Mouse (Mus musculus) E14TG2a.4 (cell line): ENCODE results near the gene Olfr47.

ENCODE experiments used
- H3K27me3 ChIP-seq: 2 replicates; pipeline ENCODE4 v1.6.1; 2014; ENCODE audit warnings: low read length, control low read depth; ENCODE audit not compliant: insufficient read depth
- H3K36me3 ChIP-seq: 2 replicates; pipeline ENCODE4 v1.6.1; 2014; ENCODE audit warnings: low read length, control low read depth; ENCODE audit not compliant: insufficient read depth
- H3K4me1 ChIP-seq: replicated peaks from 2 replicates; pipeline ENCODE4 v1.6.1; 2014; ENCODE audit warnings: low read depth, low read length, control low read depth
- H3K4me3 ChIP-seq: replicated peaks from 2 replicates; pipeline ENCODE4 v1.5.1; 2014; ENCODE audit warnings: mild to moderate bottlenecking, low read length
- H3K9me3 ChIP-seq: 2 replicates; pipeline ENCODE4 v1.6.1; 2014; ENCODE audit warnings: low read length, control low read depth
- CTCF ChIP-seq: conservative IDR thresholded peaks from 2 replicates; pipeline ENCODE4 v1.5.1; 2014; ENCODE audit warnings: low read length
- NANOG ChIP-seq: IDR thresholded peaks from 2 replicates; pipeline ENCODE4 v1.6.1; 2014; ENCODE audit warnings: borderline replicate concordance, low read length, mixed read lengths
- POU5F1 ChIP-seq: IDR thresholded peaks from 2 replicates; pipeline ENCODE4 v1.6.1; 2014; ENCODE audit warnings: low read length, borderline replicate concordance

The Olfr47 gene

DNA sequence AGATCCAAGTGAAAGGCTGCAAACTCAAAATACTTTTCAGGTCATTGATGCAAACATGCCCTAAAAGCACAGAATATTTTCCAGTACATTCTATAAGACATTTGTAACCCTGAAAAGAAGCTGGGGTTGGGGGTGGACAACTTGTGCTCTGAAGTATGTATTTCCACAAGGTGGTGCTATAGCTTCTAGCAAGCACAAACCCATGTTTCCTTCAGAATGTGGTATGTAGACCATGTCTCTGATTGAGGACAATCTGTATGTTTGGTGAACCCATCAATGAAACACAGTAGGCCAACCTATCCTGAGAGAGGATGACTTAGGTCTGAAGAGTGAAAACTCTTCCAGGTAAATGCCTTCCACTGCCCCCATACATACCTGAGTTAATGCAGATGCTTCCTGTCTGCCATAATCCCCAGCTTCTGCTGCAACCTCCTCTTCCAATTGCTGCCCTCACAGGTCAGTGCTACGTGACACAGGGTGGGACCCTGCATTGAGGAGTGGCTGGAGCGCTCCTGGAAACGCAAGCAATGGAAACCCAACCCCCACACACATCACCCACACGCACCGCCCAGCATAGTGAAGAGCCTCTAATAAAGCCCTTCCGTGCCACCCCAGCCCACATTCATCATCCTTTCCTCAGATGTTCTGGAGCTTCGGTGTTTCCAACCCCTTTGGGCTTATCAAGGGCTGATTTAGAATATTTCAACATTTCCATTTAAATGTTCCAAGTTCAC lies 23.0 kb downstream of the Olfr47 start:
- no peaks in the 10 kb centered on the region for H3K36me3 ChIP-seq
- no peaks in the 10 kb centered on the region for H3K9me3 ChIP-seq
- no peak for TF ChIP-seq POU5F1
- no peak for TF ChIP-seq NANOG
- peak; percentile 19; the same call in 1 of the 2 replicates for TF ChIP-seq CTCF
- H3K4me3 ChIP-seq = no peak overlapping the region
- no peaks in the 10 kb centered on the region for H3K4me1 ChIP-seq
- H3K27me3 ChIP-seq = no peaks in the 10 kb centered on the region; the same call in 1 of the 2 replicates

DNA sequence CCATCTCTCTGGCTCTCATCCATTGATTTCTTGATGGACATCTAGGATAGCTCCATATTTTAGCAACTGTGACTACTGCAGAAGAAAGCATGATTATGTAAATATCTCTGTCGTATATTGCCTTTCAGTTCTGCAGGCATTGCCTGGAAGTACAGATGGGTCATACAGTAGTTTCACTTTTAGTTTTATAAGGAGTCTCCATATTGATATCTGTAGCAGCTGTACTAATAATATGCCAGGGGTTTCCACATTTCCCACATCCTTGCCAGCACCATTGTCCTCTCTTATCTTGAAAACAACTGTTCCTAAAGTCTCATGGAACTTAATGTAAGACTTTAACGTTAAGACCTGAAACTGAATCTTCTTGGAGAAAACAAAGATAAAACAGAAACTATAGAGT lies 29.4 kb downstream of the Olfr47 start:
- Histone ChIP-seq H3K36me3 (no peaks in the 10 kb centered on the region), H3K27me3 (peaks cover 32% of the 10 kb centered on the region), H3K9me3 (no peaks in the 10 kb centered on the region), H3K4me3 (no peak overlapping the region), H3K4me1 (peaks cover 3% of the 10 kb centered on the region; the same call in 1 of the 2 replicates)
- no peak for TF ChIP-seq NANOG
- no peak for TF ChIP-seq POU5F1
- no peak for TF ChIP-seq CTCF

DNA sequence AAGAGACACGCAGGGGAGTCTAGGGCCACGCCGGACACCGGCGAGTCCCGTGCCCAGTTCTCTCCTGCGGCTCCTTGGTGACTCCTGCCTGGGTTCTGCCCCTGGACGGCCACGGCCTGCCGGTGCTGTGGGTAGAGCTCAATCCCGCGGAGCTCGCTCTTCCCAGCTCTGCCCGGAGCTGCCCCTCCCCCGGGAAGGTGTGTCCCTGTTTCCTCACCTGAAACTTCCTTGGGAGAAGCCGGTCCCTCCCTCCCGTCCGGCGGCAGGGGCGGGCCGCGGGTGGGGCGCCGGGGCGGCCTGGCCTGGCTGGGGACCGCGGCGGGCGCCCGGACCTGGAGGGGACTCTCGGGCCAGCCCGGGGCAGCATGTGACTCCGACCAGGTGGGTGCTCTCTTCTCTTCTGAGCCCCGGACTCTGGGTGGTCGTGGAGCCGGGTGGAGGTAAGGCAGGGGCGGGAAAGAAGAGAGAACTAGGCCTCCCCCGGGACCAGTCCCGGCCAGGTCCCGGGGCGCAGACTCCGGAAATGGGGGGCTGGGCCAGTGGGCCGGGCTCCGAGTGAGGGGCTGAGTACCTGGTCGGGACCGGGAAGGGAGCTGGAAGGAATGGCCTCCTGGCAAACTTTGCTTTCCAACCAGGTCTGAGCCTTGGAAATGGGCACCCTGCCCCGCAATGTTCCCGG lies 34.2 kb downstream of the Olfr47 start, which contains the start of gene Arhgef5:
Gene Arhgef5 (plus strand): TSS at position 220 of the 679 bp plus-strand sequence.
- Histone ChIP-seq H3K4me3 (peak within 1 kb of the TSS; percentile 78), H3K4me1 (peaks cover 16% of the 10 kb centered on the region), H3K36me3 (no peaks in the 10 kb centered on the region), H3K27me3 (peaks cover 52% of the 10 kb centered on the region), H3K9me3 (no peaks in the 10 kb centered on the region)
- TF ChIP-seq CTCF = no peak
- no peak for TF ChIP-seq NANOG
- no peak for TF ChIP-seq POU5F1

DNA sequence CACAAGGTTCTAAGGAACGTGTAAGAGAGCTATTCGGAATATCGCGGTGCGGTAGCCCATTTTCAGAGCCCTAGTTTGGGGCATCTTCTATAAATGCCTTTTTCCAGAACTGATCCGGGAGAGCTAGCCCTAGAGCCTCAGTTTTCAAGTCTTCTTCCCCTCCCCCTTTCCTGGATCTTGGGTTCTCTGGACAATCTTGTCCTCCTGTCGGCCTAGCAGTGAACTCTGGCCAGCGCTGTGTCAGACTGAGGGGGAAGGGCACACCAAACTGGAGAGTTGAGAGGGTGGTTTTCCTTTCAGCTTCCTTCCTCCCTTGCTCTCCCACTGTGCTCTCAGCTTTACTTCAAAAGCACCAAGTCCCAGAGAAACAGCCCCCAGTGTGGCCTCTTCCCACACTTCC lies 35.0 kb downstream of the Olfr47 start:
- Histone ChIP-seq H3K27me3 (peaks cover 52% of the 10 kb centered on the region), H3K4me3 (peak overlapping the region; percentile 78), H3K36me3 (no peaks in the 10 kb centered on the region), H3K4me1 (peaks cover 16% of the 10 kb centered on the region), H3K9me3 (no peaks in the 10 kb centered on the region)
- TF ChIP-seq POU5F1 = no peak
- no peak for TF ChIP-seq NANOG

GRCm38 (mm10) chr6:43272597-43272996 lies 41.3 kb downstream of the Olfr47 start:
- TF ChIP-seq POU5F1 = no peak
- no peak for TF ChIP-seq NANOG
- no peak for TF ChIP-seq CTCF
- H3K4me3 ChIP-seq = no peak overlapping the region
- no peaks in the 10 kb centered on the region for H3K4me1 ChIP-seq
- H3K27me3 ChIP-seq = peaks cover 10% of the 10 kb centered on the region; the same call in 1 of the 2 replicates
- H3K9me3 ChIP-seq = no peaks in the 10 kb centered on the region
- no peaks in the 10 kb centered on the region for H3K36me3 ChIP-seq

GRCm38 (mm10) chr6:43274123-43274522 lies 42.8 kb downstream of the Olfr47 start:
- Histone ChIP-seq H3K36me3 (no peaks in the 10 kb centered on the region), H3K9me3 (no peaks in the 10 kb centered on the region), H3K4me1 (no peaks in the 10 kb centered on the region)

DNA sequence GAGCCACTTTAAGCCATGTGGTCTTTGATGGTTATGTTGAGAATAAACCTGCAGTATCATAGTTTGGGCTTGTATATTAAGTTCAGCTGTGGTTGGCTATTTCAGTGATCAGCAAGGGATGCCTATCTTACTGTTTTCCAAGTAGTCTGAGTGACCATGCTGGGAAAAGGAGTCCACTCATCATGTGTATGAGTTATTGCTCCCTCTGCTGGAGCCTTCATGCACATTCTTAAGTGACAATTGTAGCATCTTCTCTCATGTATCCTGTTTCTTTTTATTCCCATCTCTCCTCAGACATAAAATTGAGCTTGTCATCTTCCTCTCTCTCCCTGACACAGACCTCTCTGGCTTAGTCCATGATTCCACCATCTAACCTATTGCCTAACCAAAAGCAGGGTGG lies 46.9 kb downstream of the Olfr47 start:
- peaks cover 5% of the 10 kb centered on the region; the same call in 1 of the 2 replicates for H3K27me3 ChIP-seq
- no peaks in the 10 kb centered on the region for H3K4me1 ChIP-seq
- no peak overlapping the region for H3K4me3 ChIP-seq
- no peaks in the 10 kb centered on the region; the same call in 1 of the 2 replicates for H3K36me3 ChIP-seq
- TF ChIP-seq CTCF (peak; percentile 26; the same call in 1 of the 2 replicates), POU5F1 (no peak)
- no peaks in the 10 kb centered on the region for H3K9me3 ChIP-seq

More at GRCm38 (mm10) chr6:43274123-43274522, 42.8 kb downstream of the Olfr47 start:
- TF ChIP-seq CTCF (no peak), POU5F1 (no peak), NANOG (no peak)
- peaks cover 5% of the 10 kb centered on the region; the same call in 1 of the 2 replicates for H3K27me3 ChIP-seq
- H3K4me3 ChIP-seq = no peak overlapping the region

DNA sequence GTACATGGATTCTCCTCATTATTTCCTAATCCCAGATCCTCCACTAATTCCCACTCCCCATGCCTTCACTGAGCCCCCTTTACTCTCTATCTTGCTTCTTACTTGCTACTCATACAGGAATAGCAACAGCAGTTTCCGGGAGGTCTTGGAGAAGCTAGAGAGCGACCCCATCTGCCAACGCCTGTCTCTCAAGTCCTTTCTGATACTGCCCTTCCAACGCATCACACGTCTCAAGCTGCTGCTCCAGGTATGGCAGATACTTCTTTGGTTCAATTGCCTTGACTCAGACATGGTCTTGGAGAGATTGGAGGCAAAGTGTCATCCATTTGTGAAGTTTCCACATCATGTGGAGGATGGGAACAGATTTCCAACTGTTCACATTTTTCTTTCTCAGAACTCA lies 49.2 kb downstream of the Olfr47 start:
- Histone ChIP-seq H3K4me1 (no peaks in the 10 kb centered on the region), H3K27me3 (no peaks in the 10 kb centered on the region), H3K36me3 (no peaks in the 10 kb centered on the region; the same call in 1 of the 2 replicates), H3K9me3 (no peaks in the 10 kb centered on the region), H3K4me3 (no peak overlapping the region)
- TF ChIP-seq CTCF (no peak), NANOG (no peak), POU5F1 (no peak)
